Mouse (Mus musculus) forebrain, embryonic 14.5 days (tissue): ENCODE measurements around the gene Psmb7. TPM values are rescaled to one million over a fixed set of nuclear protein-coding genes. Genes with fewer than 3 reads are reported as not detected.
A peak's percentile ranks its signal among the peaks of the same experiment; 100 is the strongest.

Experiments
- ATAC-seq: fragments of 200-750 bp; cut with Nextera tagmentation; 2 replicates; pipeline ENCODE4 v1.8.0; 2017; ENCODE audit warnings: mild to moderate bottlenecking, moderate library complexity
- DNase-seq: peaks from one replicate; pipeline ENCODE4 v3.0.0-alpha.2; 2015; ENCODE audit warnings: low spot score
- H3K27ac ChIP-seq: fragments of 300-500 bp; sonication (generic); 2 replicates; pipeline ENCODE4 v1.5.1; 2014; ENCODE audit warnings: low read depth, mild to moderate bottlenecking, control low read depth, low read length, moderate library complexity
- H3K27me3 ChIP-seq: fragments of 300-500 bp; sonication (generic); replicated peaks from 2 replicates; pipeline ENCODE4 v1.6.1; 2014; ENCODE audit warnings: low read length, control low read depth, mixed read lengths; ENCODE audit not compliant: control insufficient read depth, insufficient read depth
- H3K36me3 ChIP-seq: fragments of 300-500 bp; sonication (generic); 2 replicates; pipeline ENCODE4 v1.6.1; 2014; ENCODE audit warnings: low read length, control low read depth; ENCODE audit not compliant: control insufficient read depth, insufficient read depth
- H3K4me1 ChIP-seq: fragments of 300-500 bp; sonication (generic); 2 replicates; pipeline ENCODE4 v1.6.1; 2014; ENCODE audit warnings: antibody characterized with exemption, low read length, control low read depth; ENCODE audit not compliant: control insufficient read depth, insufficient read depth
- H3K4me2 ChIP-seq: fragments of 300-500 bp; sonication (generic); 2 replicates; pipeline ENCODE4 v1.6.1; 2014; ENCODE audit warnings: mild to moderate bottlenecking, control low read depth, low read length
- H3K4me3 ChIP-seq: fragments of 300-500 bp; sonication (generic); 2 replicates; pipeline ENCODE4 v1.5.1; 2014; ENCODE audit warnings: low read depth, low read length, control low read depth
- H3K9ac ChIP-seq: fragments of 300-500 bp; sonication (generic); 2 replicates; pipeline ENCODE4 v1.6.1; 2014; ENCODE audit warnings: mild to moderate bottlenecking, low read length, control low read depth, moderate library complexity
- H3K9me3 ChIP-seq: fragments of 300-500 bp; sonication (generic); replicated peaks from 2 replicates; pipeline ENCODE4 v1.6.1; 2016; ENCODE audit warnings: low read length, control low read depth, mixed read lengths; ENCODE audit not compliant: control insufficient read depth
- WGBS: fragments of 180-500 bp; shearing (Covaris S2); extraction: QIAGEN DNeasy Blood & Tissue Kit; methylation state at CpG from one replicate; pipeline ENCODE4 v1.1.7; 2014; 5-methylcytosine and 5-hydroxymethylcytosine counted together
- polyA plus RNA-seq: library from polyadenylated mRNA; unstranded; fragments of >200 nt; fragmentation: Nextera tagmentation; extraction: Ambion mirVana; gene quantifications from 2 replicates; pipeline ENCODE4 v1.2.1, GENCODE M21; 2014

The Psmb7 gene
- polyA plus RNA-seq, 1 experiment from 2014 or later, result 382 TPM

GRCm38 (mm10) chr2:38597896-38598295, 46.0 kb downstream of the Psmb7 start:
- Histone ChIP-seq H3K4me2 (no peak overlapping the region), H3K9me3 (no peaks in the 10 kb centered on the region), H3K36me3 (0 out of 2 replicates have a peak, but pooled peaks cover 6% of the 10 kb centered on the region), H3K9ac (no peak overlapping the region), H3K27ac (no peak overlapping the region), H3K4me1 (no peaks in the 10 kb centered on the region), H3K27me3 (no peaks in the 10 kb centered on the region), H3K4me3 (no peak overlapping the region)
- DNase-seq (no peak), ATAC-seq (no peak)
- 97% methylated on average over 1 of the region's 1 CpGs for WGBS

- H3K36me3 ChIP-seq, result peaks cover 14% of the 10 kb centered on the region
- peaks cover 4% of the 10 kb centered on the region; the same call in 1 of the 2 replicates for H3K4me1 ChIP-seq
- H3K4me2 ChIP-seq, result no peak overlapping the region
- no peak for DNase-seq
- H3K27ac ChIP-seq, result no peak overlapping the region
- no peak for ATAC-seq
- no peaks in the 10 kb centered on the region for H3K9me3 ChIP-seq
- 66% methylated on average over 7 of the region's 7 CpGs for WGBS
- H3K9ac ChIP-seq, result no peak overlapping the region
- no peak overlapping the region for H3K4me3 ChIP-seq
- H3K27me3 ChIP-seq, result no peaks in the 10 kb centered on the region
Observed at GRCm38 (mm10) chr2:38594874-38595273, 49.0 kb downstream of the Psmb7 start.

GRCm38 (mm10) chr2:38591751-38592459, 52.0 kb downstream of the Psmb7 start:
- WGBS, result 45% methylated on average over 6 of the region's 6 CpGs
- Histone ChIP-seq H3K9ac (peak overlapping the region; percentile 14; the same call in 1 of the 2 replicates), H3K27me3 (no peaks in the 10 kb centered on the region), H3K9me3 (no peaks in the 10 kb centered on the region), H3K4me2 (no peak overlapping the region), H3K36me3 (peaks cover 39% of the 10 kb centered on the region), H3K4me1 (peaks cover 4% of the 10 kb centered on the region; the same call in 1 of the 2 replicates), H3K4me3 (no peak overlapping the region), H3K27ac (peak overlapping the region; percentile 59; the same call in 1 of the 2 replicates)
- DNase-seq (peak; percentile 80), ATAC-seq (peak; percentile 79)

GRCm38 (mm10) chr2:38586733-38587132, 57.2 kb downstream of the Psmb7 start:
- Histone ChIP-seq H3K4me3 (no peak overlapping the region), H3K9ac (no peak overlapping the region), H3K4me2 (no peak overlapping the region), H3K27ac (no peak overlapping the region), H3K9me3 (no peaks in the 10 kb centered on the region), H3K36me3 (peaks cover 46% of the 10 kb centered on the region), H3K27me3 (no peaks in the 10 kb centered on the region), H3K4me1 (peaks cover 27% of the 10 kb centered on the region)
- WGBS, result 71% methylated on average over 6 of the region's 6 CpGs
- DNase-seq (no peak), ATAC-seq (no peak)

GRCm38 (mm10) chr2:38585379-38585736, 58.5 kb downstream of the Psmb7 start:
- Histone ChIP-seq H3K4me1 (peaks cover 27% of the 10 kb centered on the region), H3K4me2 (no peak overlapping the region), H3K27ac (peak overlapping the region; percentile 76), H3K9me3 (no peaks in the 10 kb centered on the region), H3K36me3 (peaks cover 47% of the 10 kb centered on the region), H3K4me3 (no peak overlapping the region), H3K9ac (no peak overlapping the region), H3K27me3 (no peaks in the 10 kb centered on the region)
- 6% methylated on average over 5 of the region's 5 CpGs for WGBS
- DNase-seq (peak; percentile 37), ATAC-seq (peak; percentile 24)

GRCm38 (mm10) chr2:38584514-38585378, 59.1 kb downstream of the Psmb7 start:
- Histone ChIP-seq H3K9me3 (no peaks in the 10 kb centered on the region), H3K4me1 (peaks cover 27% of the 10 kb centered on the region), H3K4me2 (peak overlapping the region; percentile 20; the same call in 1 of the 2 replicates), H3K36me3 (peaks cover 41% of the 10 kb centered on the region), H3K9ac (peak overlapping the region; percentile 45; the same call in 1 of the 2 replicates), H3K4me3 (no peak overlapping the region), H3K27ac (peak overlapping the region; percentile 88), H3K27me3 (no peaks in the 10 kb centered on the region)
- 4% methylated on average over 13 of the region's 13 CpGs for WGBS
- peak; percentile 86 for DNase-seq
- peak; percentile 68 for ATAC-seq

- H3K27ac ChIP-seq, result peak overlapping the region; percentile 88
- H3K4me2 ChIP-seq, result no peak overlapping the region; the same call in 1 of the 2 replicates
- ATAC-seq (no peak; the same call in 1 of the 2 replicates), DNase-seq (peak; percentile 44)
- 22% methylated on average over 2 of the region's 2 CpGs for WGBS
- H3K27me3 ChIP-seq, result no peaks in the 10 kb centered on the region
- H3K9me3 ChIP-seq, result no peaks in the 10 kb centered on the region
- no peak overlapping the region for H3K9ac ChIP-seq
- H3K4me1 ChIP-seq, result peaks cover 34% of the 10 kb centered on the region
- peaks cover 33% of the 10 kb centered on the region for H3K36me3 ChIP-seq
- H3K4me3 ChIP-seq, result no peak overlapping the region
Observed at GRCm38 (mm10) chr2:38583982-38584381, 59.9 kb downstream of the Psmb7 start.

GRCm38 (mm10) chr2:38579528-38579927, 64.4 kb downstream of the Psmb7 start:
- no peak overlapping the region for H3K4me2 ChIP-seq
- no peak for DNase-seq
- 32% methylated on average over 1 of the region's 1 CpGs for WGBS

More at GRCm38 (mm10) chr2:38579528-38579927, 64.4 kb downstream of the Psmb7 start:
- peaks cover 25% of the 10 kb centered on the region for H3K36me3 ChIP-seq
- no peaks in the 10 kb centered on the region for H3K9me3 ChIP-seq
- peak overlapping the region; percentile 67 for H3K27ac ChIP-seq
- no peak overlapping the region for H3K9ac ChIP-seq
- ATAC-seq, result peak; percentile 17; the same call in 1 of the 2 replicates
- no peak overlapping the region for H3K4me3 ChIP-seq
- H3K4me1 ChIP-seq, result peaks cover 21% of the 10 kb centered on the region
- H3K27me3 ChIP-seq, result no peaks in the 10 kb centered on the region
